Mouse (Mus musculus): ENCODE data around the gene Atp6v1g2.

Gene Atp6v1g2

GRCm38 (mm10) chr17:35285431-35285830 lies 52.0 kb downstream of the Atp6v1g2 start:
- no peak for DNase-seq (ENCODE audit: low read depth, low spot score)

Measured in ES-CJ7 (cell line).